7 mouse cellular contexts compared by ENCODE assay signal in genomic region chr4:40584940-40585571, GRCm38 (mm10).
DNase-seq lines count a peak whose midpoint lies in the region.

No protein-coding gene starts in this region.

- DNase-seq in layer of hippocampus, postnatal 10 days (ENCODE audit: low spot score in 2 of 2) = peak; percentile 22 to 47
- no peak for DNase-seq in layer of hippocampus, adult 11-12 months (ENCODE audit: low spot score)
- peak; percentile 3 for DNase-seq in cerebellum, adult 8-10 months
- peak; percentile 10 to 50 for DNase-seq in frontal cortex, postnatal 36 days (ENCODE audit: low spot score in 2 of 2)
- DNase-seq in left cerebral cortex, postnatal 4 days = peak; percentile 43
- no peak for DNase-seq in thymus, postnatal 25 days
- no peak for DNase-seq in thymus, postnatal 14 days

- intact Hi-C loops in left cerebral cortex, postnatal 4 days (cut with DNase I) = no loop called here

Comparison
In these comparisons a context has a peak if more than half of its experiments do, and no peak if none do; other contexts are left out.
1. DNase-seq: peak in layer of hippocampus, postnatal 10 days (2 of 2), cerebellum, adult 8-10 months (single experiment), frontal cortex, postnatal 36 days (2 of 2) and left cerebral cortex, postnatal 4 days (single experiment); none in layer of hippocampus, adult 11-12 months (single experiment), thymus, postnatal 25 days (single experiment) and thymus, postnatal 14 days (single experiment).